Mouse (Mus musculus): ENCODE measurements at regions not wholly inside any gene's neighbourhood (a gene's known extent, or its start where the extent isn't known, plus 50 kb on each side); places are given as distances from the start of the nearest gene placed in this dataset.

GRCm38 (mm10) chr12:110186911-110187245, 92.0 kb upstream of the Dio3 start:
- no peak for TF ChIP-seq POLR2A (IDR thresholded peaks at IDR 0.05; ENCODE audit: control insufficient read depth, low read depth, low read length)
- no peak for TF ChIP-seq CTCF (IDR thresholded peaks at IDR 0.05; ENCODE audit: control insufficient read depth, insufficient read depth, insufficient replicate concordance, low read depth, low read length)
